Mouse (Mus musculus) C2C12 (cell line): ENCODE measurements at regions not wholly inside any gene's neighbourhood (a gene's known extent, or its start where the extent isn't known, plus 50 kb on each side); places are given as distances from the start of the nearest gene placed in this dataset.

ENCODE experiments used
- H3K27me3 ChIP-seq: one replicate; pipeline ENCODE4 v1.6.1; 2011; ENCODE audit not compliant: control insufficient read depth, insufficient read depth, insufficient read length
- H3K36me3 ChIP-seq: one replicate; pipeline ENCODE4 v1.6.1; 2011; ENCODE audit not compliant: control insufficient read depth, insufficient read depth
- H3K4me3 ChIP-seq: one replicate; pipeline ENCODE4 v1.5.1; 2011; ENCODE audit warnings: mild to moderate bottlenecking, control low read depth; ENCODE audit not compliant: poor library complexity, insufficient read depth, severe bottlenecking
- H3K79me2 ChIP-seq: one replicate; pipeline ENCODE4 v1.6.1; 2011; ENCODE audit not compliant: control insufficient read depth, insufficient read depth
- H3K79me3 ChIP-seq: one replicate; pipeline ENCODE4 v1.6.1; 2011; ENCODE audit warnings: low read depth, control low read depth
- H3ac ChIP-seq: one replicate; pipeline ENCODE3; 2011; ENCODE audit warnings: low read depth; ENCODE audit not compliant: control insufficient read depth, insufficient read length
- CEBPB ChIP-seq: IDR thresholded peaks from one replicate; pipeline ENCODE4 v1.6.1; 2011; ENCODE audit warnings: low read depth, mild to moderate bottlenecking, control low read depth, moderate library complexity
- CTCF ChIP-seq: IDR thresholded peaks from one replicate; pipeline ENCODE4 v1.5.1; 2011; ENCODE audit not compliant: control insufficient read depth, insufficient read depth, insufficient read length
- FOSL1 ChIP-seq: IDR thresholded peaks from one replicate; pipeline ENCODE4 v1.8.0; 2011; ENCODE audit warnings: mild to moderate bottlenecking, low read length; ENCODE audit not compliant: poor library complexity, insufficient read depth, severe bottlenecking
- MAX ChIP-seq: IDR thresholded peaks from one replicate; pipeline ENCODE4 v1.6.1; 2011; ENCODE audit warnings: mild to moderate bottlenecking, control low read depth
- MYOD1 ChIP-seq: IDR thresholded peaks from one replicate; pipeline ENCODE4 v1.6.1; 2011; ENCODE audit warnings: low read depth; ENCODE audit not compliant: control insufficient read depth, insufficient read length
- MYOG ChIP-seq: IDR thresholded peaks from one replicate; pipeline ENCODE4 v1.6.1; 2011; ENCODE audit not compliant: control insufficient read depth, insufficient read length; ENCODE audit errors: extremely low read depth
- USF1 ChIP-seq: IDR thresholded peaks from one replicate; pipeline ENCODE4 v1.6.1; 2011; ENCODE audit warnings: low read depth, mild to moderate bottlenecking, control low read depth, moderate library complexity

- Histone ChIP-seq H3K79me3 (no peaks in the 10 kb centered on the region), H3K4me3 (no peak overlapping the region), H3ac (no peak overlapping the region), H3K36me3 (no peaks in the 10 kb centered on the region), H3K79me2 (no peaks in the 10 kb centered on the region), H3K27me3 (no peaks in the 10 kb centered on the region)
- TF ChIP-seq CTCF (no peak), MYOD1 (no peak), USF1 (no peak), CEBPB (no peak), FOSL1 (no peak), MAX (no peak), MYOG (no peak)
Observed at GRCm38 (mm10) chr5:47339807-47340206, 643.1 kb upstream of the Slit2 start.

- Histone ChIP-seq H3K27me3 (no peaks in the 10 kb centered on the region), H3K79me2 (no peaks in the 10 kb centered on the region), H3K36me3 (no peaks in the 10 kb centered on the region), H3K4me3 (no peak overlapping the region), H3K79me3 (no peaks in the 10 kb centered on the region), H3ac (no peak overlapping the region)
- no peak for TF ChIP-seq CTCF
- no peak for TF ChIP-seq MYOG
- no peak for TF ChIP-seq CEBPB
- no peak for TF ChIP-seq MYOD1
- TF ChIP-seq MAX, result no peak
- TF ChIP-seq FOSL1, result no peak
- no peak for TF ChIP-seq USF1
Observed at GRCm38 (mm10) chr5:47370184-47370583, 612.8 kb upstream of the Slit2 start.

GRCm38 (mm10) chr5:47385930-47386329 lies 597.0 kb upstream of the Slit2 start:
- TF ChIP-seq CTCF, result no peak
- TF ChIP-seq USF1, result no peak
- no peak for TF ChIP-seq MAX
- no peak for TF ChIP-seq CEBPB
- no peak for TF ChIP-seq MYOG
- TF ChIP-seq FOSL1, result no peak
- TF ChIP-seq MYOD1, result no peak
- Histone ChIP-seq H3K79me3 (no peaks in the 10 kb centered on the region), H3K27me3 (no peaks in the 10 kb centered on the region), H3ac (no peak overlapping the region), H3K36me3 (no peaks in the 10 kb centered on the region), H3K79me2 (no peaks in the 10 kb centered on the region), H3K4me3 (no peak overlapping the region)

GRCm38 (mm10) chr5:47386750-47387149 lies 596.2 kb upstream of the Slit2 start:
- TF ChIP-seq FOSL1 (no peak), MYOG (no peak), CTCF (no peak), CEBPB (no peak), MAX (no peak), USF1 (no peak), MYOD1 (no peak)
- no peaks in the 10 kb centered on the region for H3K79me3 ChIP-seq

GRCm38 (mm10) chr5:47390735-47391134 lies 592.2 kb upstream of the Slit2 start:
- H3K27me3 ChIP-seq, result no peaks in the 10 kb centered on the region
- no peaks in the 10 kb centered on the region for H3K36me3 ChIP-seq
- no peaks in the 10 kb centered on the region for H3K79me3 ChIP-seq
- H3K79me2 ChIP-seq, result no peaks in the 10 kb centered on the region
- no peak overlapping the region for H3K4me3 ChIP-seq
- no peak for TF ChIP-seq FOSL1
- TF ChIP-seq USF1, result no peak
- TF ChIP-seq MAX, result no peak
- TF ChIP-seq MYOG, result no peak
- TF ChIP-seq CEBPB, result no peak
- TF ChIP-seq CTCF, result no peak
- TF ChIP-seq MYOD1, result no peak
- no peak overlapping the region for H3ac ChIP-seq

More at GRCm38 (mm10) chr5:47386750-47387149, 596.2 kb upstream of the Slit2 start:
- no peaks in the 10 kb centered on the region for H3K27me3 ChIP-seq
- no peak overlapping the region for H3ac ChIP-seq
- no peaks in the 10 kb centered on the region for H3K36me3 ChIP-seq
- H3K4me3 ChIP-seq, result no peak overlapping the region
- no peaks in the 10 kb centered on the region for H3K79me2 ChIP-seq

- Histone ChIP-seq H3K79me3 (no peaks in the 10 kb centered on the region), H3K79me2 (no peaks in the 10 kb centered on the region), H3K4me3 (no peak overlapping the region), H3K27me3 (no peaks in the 10 kb centered on the region), H3K36me3 (no peaks in the 10 kb centered on the region), H3ac (no peak overlapping the region)
- TF ChIP-seq MYOD1, result peak; percentile 56
- no peak for TF ChIP-seq FOSL1
Observed at GRCm38 (mm10) chr5:47396874-47397273, 586.1 kb upstream of the Slit2 start.
